Mouse (Mus musculus) CH12.LX (cell line): ENCODE data around the gene Tmub1.
A peak's percentile ranks its signal among the peaks of the same experiment; 100 is the strongest.
"Not testable (repeated sequence)": the region's sequence is repeated elsewhere in the genome, so short reads cannot be mapped to it uniquely, and the experiment has no call there.

Source experiments
- CTCF ChIP-seq, 2 experiments: IDR thresholded peaks in 1 of 2; conservative IDR thresholded peaks in 1 of 2; 2 replicates each; pipeline ENCODE4 v1.5.1; 2011 to 2012; ENCODE audit warnings: low read depth in 2 of 2, low read length in 2 of 2, improper control_type of control experiment in 1 of 2, inconsistent platforms in 1 of 2, mild to moderate bottlenecking in 1 of 2, moderate library complexity in 1 of 2
- EP300 ChIP-seq: IDR thresholded peaks from 2 replicates; pipeline ENCODE4 v1.6.1; 2011; ENCODE audit warnings: low read length, improper control_type of control experiment
- KAT2A ChIP-seq: IDR thresholded peaks from 2 replicates; pipeline ENCODE4 v1.6.1; 2012; ENCODE audit warnings: low read length, improper control_type of control experiment, inconsistent platforms; ENCODE audit not compliant: insufficient replicate concordance
- POLR2A ChIP-seq: IDR thresholded peaks from 2 replicates; pipeline ENCODE4 v1.6.1; 2011; ENCODE audit warnings: low read depth, mild to moderate bottlenecking, improper control_type of control experiment, low read length
- SIN3A ChIP-seq: IDR thresholded peaks from 2 replicates; pipeline ENCODE4 v1.6.1; 2012; ENCODE audit warnings: low read length, improper control_type of control experiment, inconsistent platforms
- ZKSCAN1 ChIP-seq: IDR thresholded peaks from 2 replicates; pipeline ENCODE4 v1.6.1; 2012; ENCODE audit warnings: low read depth, inconsistent platforms, low read length, improper control_type of control experiment, borderline replicate concordance
- ZNF384 ChIP-seq: IDR thresholded peaks from 2 replicates; pipeline ENCODE4 v1.6.1; 2012; ENCODE audit warnings: low read depth, low read length, improper control_type of control experiment, inconsistent platforms

DNA sequence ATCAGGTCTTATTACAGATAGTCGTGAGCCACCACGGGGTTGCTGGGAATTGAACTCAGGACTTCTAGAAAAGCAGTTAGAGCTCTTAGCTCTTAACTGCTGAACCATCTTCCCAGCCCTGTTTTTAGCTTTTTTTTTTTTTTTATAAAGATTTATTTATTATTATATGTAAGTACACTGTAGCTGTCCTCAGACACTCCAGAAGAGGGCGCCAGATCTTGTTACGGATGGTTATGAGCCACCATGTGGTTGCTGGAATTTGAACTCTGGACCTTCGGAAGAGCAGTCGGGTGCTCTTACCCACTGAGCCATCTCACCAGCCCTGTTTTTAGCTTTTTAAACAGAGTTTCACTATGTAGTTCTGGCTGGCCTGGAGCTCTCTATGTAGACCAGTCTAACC lies 51.4 kb downstream of the Tmub1 start:
- 0 out of 4 replicates have a peak, but pooled peaks of 1 of the 2 experiments have one; percentile 13 for TF ChIP-seq CTCF (conservative IDR thresholded peaks at IDR 0.05 in 1 of 2, IDR thresholded peaks at IDR 0.05 in 1 of 2; ENCODE audit: low read depth in 2 of 2, low read length in 2 of 2)
- not testable (repeated sequence) for TF ChIP-seq POLR2A, ZKSCAN1, EP300, KAT2A, ZNF384, SIN3A
